Mouse (Mus musculus) 3T3-L1 (cell line): Measurements from ENCODE around the gene Olfr464.
A peak's percentile ranks its signal among the peaks of the same experiment; 100 is the strongest.

Experiments
- DNase-seq: peaks from one replicate; pipeline ENCODE4 v3.0.0-alpha.2; 2015; ENCODE audit warnings: low read depth, low spot score

The Olfr464 gene

DNA sequence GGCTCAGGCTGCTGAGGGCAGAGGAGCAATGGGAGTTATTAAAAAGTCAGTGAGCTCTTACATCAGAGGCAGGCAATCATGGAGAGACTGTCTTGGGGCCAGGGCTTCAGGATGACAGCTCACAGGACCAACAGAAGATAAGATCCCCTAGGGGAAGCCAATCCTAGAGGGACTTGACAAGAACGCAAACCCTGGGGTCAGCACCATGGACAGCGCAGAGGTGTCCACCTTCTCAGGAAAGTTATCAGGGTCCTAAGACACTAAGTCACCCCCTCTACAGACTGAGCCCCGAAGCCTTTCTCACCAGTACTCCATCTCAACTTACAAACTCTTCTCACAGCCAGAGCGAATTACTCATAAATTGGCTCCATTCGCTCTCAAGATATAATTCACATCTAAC, at the start of gene Olfr464:
Gene Olfr464, minus strand, starts transcription at position 2 of the 400 bp plus-strand sequence.
- peak; percentile 14 for DNase-seq

DNA sequence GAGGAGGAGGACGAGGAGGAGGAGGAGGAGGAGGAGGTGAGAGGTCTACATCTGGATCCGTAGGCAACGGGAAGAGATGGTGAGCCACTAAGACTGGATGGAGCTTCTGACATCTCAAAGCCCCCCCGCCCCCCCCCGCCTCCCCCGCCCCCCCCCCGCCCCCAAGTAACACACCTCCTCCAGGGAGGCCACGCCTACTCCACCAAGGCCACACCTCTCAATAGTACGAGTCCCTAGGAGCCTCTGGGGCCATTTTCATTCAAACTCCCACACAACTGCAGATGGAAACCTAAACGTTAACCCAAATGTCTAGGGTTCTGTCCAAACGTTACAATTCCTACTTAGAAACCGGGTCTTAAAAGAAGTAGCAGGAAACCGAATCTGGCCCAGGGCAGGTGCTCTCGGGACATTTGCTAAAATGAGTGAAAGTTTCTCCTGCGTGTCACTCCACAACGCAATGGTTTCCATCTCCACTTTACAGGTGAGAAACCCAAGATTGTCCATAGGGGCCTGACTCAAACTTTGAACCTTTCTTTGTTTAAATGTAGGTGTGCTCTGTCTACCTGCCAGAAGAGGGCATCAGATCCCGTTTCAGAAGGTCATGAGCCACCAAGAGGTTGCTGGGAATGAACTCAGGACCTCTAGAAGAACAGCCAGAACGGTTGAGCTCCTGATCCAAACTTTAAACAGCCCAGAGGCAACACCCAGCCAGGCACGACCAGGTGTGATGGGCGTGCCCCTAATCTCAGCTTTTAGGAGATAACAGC, 47.8 kb upstream of the Olfr464 start:
- DNase-seq, result no peak

DNA sequence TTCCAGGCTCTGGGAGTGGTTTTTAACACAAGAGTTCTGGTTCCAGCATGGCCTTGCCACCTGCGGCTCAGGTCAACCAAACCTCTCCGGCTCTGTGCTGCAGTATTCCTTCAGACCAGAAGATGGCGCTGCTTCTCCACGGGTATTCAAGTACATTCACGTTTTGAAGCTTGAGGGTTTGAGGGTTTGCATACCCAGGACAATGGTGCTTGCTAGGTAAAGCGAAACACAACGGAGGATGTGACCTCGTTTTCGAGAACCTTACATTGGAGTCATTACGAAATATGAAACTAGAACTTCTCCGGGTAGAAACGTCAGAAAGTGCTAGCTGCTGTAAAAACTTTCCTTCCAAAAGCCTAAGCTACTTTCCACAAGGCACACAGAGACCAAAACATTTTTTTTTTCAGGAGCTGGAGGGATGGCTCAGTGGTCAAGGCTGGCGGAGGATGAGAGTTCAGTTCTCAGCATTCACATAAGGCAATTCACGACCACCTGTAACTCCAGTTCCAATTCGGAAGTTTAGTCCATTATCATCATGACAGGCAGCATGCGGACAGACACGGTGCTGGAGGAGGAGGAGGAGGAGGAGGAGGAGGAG, 47.0 kb upstream of the Olfr464 start:
- peak; percentile 87 for DNase-seq

DNA sequence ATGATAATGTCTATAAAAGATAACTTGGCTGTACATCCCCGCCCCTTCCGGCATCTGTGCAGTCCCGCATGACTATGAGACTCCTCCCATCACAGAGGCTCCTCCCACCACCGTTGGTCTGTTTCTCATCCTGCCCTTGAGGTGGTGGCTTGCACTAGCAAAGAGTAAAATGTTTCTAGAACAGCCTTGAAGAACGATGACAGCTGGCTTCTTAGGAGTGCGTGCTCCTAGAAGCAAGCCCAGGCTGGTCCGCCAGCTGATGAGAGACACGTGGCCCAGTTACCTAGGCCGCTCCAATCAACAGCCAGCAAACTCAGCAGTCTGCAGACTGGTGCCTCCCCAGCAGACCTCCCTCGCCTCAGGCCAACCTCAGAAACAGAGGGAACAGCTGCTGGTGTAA, 45.4 kb upstream of the Olfr464 start:
- no peak for DNase-seq

DNA sequence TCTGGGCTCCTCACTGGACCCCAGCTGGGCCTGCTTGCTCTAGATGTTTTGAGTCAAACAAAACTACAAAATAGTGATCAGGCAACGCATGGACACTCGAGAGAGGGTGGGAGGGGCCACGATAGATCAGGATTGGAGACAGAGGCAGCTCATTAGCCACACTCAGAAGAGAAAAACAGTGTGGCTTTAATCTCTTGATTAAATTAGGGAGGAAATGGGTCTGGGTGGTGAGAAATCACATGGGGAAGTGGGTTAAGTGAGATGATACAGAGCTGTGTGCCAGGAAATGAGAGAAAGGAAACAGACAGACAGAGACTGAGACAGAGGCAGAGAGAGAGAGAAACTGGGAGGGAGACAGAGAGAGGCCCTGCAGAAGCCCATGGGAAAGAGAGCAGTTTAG, 44.5 kb upstream of the Olfr464 start:
- no peak for DNase-seq

DNA sequence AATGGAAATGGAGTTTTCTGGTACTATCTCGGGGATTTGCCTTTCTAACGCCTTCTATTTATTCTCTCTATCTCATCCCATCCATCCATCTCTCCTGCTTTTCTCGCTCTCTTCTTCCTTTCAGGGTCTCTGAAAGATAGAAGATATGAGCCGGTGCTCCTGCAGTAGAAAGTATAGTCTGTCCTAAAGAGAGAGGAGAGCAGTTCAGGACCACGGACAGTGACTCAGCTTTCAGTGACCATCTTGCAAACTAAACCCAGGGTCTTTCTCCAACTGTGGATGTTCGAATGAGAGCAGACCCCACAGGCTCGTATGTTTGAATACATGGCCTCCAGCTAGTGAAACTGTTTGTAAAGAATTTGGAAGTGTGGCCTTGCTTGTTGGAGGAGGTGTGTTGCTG, 36.3 kb upstream of the Olfr464 start:
- peak; percentile 60 for DNase-seq

DNA sequence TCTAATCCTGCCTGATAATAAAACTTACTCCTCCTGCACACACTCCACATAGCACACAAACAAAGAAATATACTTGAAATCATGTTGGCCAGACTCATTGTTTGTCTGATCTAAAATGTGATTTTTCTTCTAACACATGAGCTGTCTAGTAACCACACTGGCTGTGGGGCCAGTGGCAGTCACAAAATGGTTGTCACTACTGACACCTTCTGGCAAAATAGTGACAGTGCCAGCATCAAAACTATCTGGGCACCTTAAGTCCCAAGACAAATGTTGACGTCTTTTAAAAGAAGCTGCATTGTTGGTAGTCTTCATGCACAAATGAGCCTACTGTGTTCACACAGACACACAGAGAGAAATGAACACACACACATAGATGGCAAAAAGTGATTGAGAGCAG, 34.4 kb upstream of the Olfr464 start:
- peak; percentile 48 for DNase-seq

DNA sequence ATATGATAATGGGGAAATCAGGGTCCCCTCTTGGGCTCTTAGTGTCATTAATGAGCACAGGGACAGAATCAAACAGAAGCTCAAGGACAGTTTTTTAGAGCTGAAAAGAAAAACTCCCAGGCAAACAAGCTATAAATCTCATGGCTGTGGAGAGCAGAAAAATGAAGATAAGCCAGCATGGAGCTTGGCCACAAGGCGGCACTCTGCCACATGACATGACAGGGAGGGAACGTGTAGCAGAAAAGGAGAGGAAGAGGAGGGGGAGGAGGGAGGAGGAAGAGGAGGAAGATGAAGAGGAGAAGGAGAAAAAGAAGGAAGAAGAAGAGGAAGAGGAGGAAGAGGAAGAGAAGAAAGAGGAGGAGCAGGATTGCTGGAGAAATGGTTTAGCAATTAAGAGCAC, 29.2 kb upstream of the Olfr464 start:
- DNase-seq, result no peak

DNA sequence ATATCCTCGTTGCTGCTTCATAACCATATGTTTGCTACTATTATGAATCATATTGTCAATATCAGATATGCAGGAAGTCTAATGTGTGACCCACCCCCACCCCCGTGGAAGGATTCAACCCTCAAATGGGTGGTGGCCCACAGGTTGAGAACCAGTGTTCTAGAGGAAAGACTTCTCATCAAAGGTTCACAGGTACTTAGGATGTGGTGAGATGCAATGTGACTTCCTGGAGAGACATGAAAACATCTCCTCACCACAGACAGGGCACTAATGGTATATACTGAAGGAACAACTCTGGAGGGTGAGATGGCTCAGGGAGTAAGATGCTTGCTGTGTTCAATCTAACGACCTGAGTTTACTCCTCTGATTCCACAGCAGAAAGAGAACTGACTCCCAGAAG, 14.7 kb upstream of the Olfr464 start:
- DNase-seq, result no peak

DNA sequence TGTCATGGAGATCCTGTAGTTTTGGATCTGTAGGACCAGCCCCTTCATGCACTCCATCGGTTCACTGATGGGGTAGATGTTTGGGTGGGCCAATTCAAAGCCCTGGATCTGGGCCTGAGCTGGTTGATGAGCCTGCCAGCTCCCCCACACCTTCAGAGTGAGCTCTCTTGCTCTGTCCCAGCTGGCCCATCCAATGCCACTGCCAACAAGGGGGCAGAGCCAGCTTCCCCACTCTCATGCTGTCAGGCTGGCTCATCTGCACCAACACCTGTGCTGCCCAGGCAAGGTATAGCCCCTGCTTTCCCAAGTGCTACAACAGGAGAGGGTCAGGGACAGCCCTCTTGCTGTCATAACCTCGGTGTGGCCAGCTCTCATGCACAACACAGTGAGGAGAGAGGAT, 13.0 kb upstream of the Olfr464 start:
- DNase-seq, result no peak

DNA sequence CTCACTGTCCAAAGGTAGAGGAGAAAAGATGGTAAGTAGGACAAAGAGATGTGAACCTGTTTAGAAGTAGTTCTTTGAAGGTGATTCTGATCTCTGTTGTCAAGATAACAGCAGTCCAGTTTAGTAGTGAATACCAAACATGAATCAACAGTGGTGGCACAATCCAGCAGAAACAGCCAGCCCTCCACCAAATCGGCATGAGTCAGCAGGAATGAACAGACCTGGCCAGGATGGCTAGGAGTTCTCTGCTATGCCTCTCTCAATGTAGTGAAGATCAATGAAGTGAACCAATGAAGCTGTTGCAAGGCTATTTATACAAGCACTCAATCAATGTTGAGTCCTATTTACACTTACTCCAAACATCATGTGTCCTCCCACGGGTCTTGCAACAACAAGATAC, 9.6 kb upstream of the Olfr464 start:
- DNase-seq, result no peak

DNA sequence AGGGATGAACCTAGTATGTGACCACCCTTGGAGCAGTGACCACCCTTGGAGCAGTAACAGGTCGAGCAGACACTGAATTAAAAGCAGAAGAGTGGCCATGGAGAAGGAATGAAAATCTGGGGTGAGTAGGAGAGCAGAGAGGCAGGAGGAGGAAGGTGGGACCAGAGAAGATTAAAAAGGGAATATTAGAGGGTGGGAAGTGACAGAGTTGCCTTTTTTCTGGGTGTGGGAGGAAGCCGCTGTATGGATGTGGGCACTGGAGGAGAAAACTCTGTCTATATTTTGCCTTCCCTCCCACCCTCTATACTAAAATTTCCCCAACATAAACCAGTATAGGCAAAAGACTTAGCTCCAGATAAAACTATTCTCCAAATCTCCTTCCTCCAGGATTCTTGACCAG, 466 bp downstream of the Olfr464 start:
- DNase-seq, result no peak

DNA sequence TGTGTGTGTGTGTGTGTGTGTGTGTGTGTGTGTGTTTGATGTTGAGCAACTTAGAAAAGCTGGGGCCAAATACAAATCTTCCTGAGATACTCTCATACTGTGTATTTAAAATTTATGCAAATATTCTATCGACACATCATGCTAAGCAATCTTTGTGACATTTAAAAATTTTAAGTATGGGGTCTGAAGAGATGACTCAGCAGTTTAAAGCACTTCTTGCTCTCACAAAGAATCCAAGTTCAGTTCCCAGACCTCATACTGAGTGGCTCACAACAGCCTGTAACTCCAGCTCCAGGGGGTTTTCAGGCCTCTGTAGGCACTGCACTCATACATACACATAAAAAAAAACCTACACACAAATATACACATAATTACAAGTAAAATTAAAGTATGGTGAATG, 4.8 kb downstream of the Olfr464 start:
- DNase-seq, result no peak

DNA sequence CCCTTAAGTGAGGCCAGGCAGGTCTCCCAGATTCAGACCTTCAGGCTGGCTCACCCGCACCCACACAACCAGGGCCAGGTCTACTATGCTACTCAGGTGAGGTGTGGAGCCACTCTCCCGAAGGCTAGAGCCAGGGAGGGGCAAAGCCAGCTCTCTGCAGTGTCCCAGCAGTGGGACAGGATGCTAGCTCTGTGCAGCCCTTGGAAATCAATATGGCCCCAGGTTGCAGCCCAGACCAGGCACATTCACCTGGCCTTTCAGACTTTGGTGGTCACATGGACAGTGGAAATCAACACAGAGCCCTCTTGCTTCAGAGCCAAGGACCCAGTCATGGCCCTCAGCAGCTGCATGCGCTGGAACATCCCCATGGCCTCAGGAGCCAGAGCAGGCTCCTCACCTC, 16.4 kb downstream of the Olfr464 start:
- no peak for DNase-seq

DNA sequence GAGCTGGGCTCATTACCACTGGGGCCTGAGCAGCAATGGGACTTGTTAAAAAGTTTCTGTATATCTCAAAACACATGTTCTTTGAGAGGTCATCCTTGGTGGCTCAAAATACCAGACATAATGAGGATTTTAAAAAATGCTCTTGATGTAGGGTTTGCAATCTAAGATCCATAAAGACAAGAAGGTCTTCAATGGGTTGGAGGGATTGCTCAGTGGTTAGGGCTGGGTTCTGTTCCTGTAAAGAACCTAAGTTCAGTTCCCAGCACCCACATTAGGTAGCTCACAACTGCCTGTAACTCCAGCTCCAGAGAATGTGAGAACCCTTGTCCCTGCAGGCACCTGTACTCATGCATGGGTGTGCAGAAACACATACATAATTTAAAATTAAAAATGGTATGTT, 23.5 kb downstream of the Olfr464 start, which contains the start of gene Olfr463:
Gene Olfr463, minus strand, starts transcription at position 101 of the 400 bp plus-strand sequence.
- DNase-seq, result no peak

DNA sequence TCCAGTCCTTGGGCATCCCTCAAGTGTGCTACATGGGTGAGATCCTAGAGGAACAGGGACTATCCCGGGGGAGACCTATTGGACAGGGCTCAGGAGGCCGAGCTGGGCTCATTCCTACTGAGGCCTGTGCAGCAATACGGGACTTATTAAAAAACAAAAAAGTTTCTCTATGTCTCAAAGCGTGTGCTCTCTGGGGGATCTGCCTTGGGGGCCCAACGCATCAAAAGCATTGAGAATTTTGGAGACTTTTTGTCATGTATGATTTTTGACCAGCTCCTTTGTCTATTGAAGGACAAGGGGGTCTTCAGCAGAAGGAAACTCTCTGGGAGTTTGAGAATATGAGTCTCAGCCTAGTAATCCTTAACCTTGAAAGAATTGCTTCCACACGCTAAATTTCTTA, 28.6 kb downstream of the Olfr464 start, which contains the start of gene Olfr462:
Gene Olfr462, minus strand, starts transcription at position 101 of the 400 bp plus-strand sequence.
- DNase-seq, result no peak

DNA sequence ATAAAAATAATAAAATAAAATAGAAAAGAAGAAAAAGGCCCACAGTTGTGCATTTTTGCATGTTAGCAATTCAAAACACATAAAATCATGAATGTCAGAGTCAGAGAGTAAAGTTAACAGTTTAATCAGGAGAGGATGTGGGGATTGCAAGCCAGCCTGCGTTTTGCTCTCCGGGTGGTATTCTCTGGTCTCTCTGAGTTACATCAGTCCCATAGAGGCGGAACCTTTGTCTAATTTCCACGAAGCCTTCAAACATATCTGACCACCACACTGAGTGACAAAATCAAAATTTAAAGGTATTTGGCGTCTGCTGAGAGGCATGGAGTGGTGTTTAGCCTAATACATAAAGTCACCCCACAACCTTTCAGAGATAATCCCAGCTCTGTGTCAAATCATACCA, 35.9 kb downstream of the Olfr464 start:
- DNase-seq, result no peak

DNA sequence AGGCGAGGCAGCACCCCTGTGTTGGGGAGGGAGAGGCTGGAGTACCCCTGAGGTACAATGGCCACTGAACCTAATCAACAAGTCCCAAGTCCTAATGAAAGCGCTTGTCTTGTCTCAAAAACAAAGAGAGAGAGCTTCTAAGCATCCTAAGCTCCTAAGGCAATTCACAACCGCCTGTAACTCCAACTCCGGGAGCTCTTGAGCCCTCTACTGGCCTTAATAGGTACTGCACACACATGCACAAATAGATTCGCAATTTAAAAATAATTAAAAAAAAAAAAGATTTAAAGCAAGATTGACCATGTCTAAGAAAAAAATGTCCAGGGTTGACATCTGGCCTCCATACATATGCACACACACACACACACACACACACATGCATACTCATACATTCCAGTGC, 37.3 kb downstream of the Olfr464 start:
- peak; percentile 66 for DNase-seq

DNA sequence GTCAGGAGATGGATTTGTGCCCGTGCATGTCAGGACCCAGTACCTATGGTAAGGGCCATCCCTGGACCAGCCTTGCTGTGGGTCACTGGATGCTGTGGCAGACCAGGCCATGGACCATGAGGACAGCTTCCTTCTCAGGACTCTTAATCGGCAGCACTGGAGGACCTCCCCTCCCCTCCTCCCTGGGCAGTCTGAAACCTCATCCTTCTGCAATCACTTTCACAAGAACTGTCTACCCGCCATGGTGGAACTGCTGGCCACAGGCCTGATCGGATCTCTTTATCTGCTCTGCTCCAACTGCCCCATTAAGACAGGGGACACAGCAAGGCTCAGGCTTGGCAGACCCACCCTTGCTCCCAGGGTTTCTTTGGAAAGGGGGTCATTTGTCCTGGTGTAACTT, 39.1 kb downstream of the Olfr464 start:
- DNase-seq, result no peak

DNA sequence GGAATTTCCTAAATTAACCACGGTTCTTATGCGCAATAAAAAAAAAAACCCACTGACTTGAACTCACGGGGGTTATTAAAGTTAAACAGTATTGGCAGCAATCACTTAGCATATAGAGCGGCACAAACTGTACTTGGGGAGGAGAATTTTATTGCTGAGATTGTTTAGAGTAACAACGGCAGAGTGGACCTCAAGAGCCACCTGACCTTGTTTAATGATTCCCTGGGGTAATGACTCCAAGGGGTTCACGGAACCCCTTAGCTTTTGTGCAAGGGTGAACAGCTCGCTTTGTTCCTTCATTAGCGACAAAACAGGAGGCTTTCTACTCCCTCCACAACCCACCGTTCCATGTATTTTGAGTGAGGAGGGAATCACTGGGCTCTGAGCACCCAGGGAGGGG, 40.9 kb downstream of the Olfr464 start:
- DNase-seq, result no peak

DNA sequence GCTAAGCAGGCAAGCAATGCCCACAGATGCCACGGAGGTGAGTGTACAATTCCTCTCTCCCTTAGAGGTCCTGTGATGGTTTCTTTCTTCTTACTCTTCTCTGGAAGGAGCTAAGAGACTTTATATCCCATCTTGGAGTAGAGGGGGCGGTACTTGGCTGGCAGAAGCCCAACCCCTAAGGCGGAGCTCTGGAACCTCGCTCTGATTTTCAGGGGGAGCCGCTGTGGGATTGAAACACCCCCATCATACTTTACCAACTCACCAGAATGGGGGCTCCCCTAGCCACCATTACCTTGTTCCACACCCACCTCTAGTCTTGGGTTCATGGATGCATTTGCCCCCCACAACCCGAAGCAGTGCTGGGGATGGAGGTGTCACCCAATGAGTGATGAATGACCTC, 45.3 kb downstream of the Olfr464 start, which contains the start of gene Epx:
Gene Epx, minus strand, starts transcription at position 101 of the 400 bp plus-strand sequence.
- DNase-seq, result no peak

DNA sequence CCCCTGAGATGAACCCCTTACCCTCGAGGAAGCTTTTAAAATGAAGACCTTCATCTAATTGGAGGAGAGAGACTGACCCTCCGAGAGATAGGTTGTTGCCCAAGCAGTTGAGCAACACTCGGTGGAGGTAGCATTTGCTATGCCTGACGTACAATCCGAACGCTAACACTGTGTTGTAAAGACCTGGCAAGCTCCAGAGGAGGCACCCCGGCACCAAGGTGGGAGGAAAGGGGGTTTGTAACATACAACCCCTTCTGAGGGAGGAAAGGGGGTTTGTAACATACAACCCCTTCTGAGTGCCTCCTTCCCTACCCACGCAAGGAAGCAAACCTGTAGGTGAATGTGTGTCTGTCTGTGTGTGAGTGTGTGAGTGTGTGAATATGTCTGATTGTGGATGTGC, 49.0 kb downstream of the Olfr464 start:
- DNase-seq, result no peak

DNA sequence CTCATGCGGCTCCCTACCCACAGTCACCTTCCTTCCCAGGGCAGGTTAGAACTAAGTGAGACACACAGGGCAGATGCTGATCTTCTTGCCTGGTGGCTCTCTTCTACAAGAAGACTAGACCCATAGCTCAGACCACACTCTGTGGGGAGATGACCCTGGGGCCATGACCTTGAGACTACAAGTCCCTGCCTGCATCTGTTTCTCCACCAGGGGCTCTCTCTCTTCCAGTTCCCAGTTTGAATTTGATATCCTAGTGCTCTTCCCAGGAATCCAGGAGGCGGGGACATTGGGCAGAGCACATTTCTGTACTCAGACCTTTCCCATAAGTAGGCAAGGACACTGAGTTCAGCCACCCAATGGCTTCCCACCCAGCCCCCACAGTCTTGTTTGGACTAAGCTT, 50.7 kb downstream of the Olfr464 start:
- no peak for DNase-seq
